Mouse (Mus musculus) frontal cortex, postnatal 14 days (tissue): ENCODE results near the gene Ube2m.

Experiments
- DNase-seq, 2 experiments: peaks; one replicate each; pipeline ENCODE4 v3.0.0; 2022; ENCODE audit warnings: low spot score in 2 of 2

The Ube2m gene

GRCm38 (mm10) chr7:13003380-13003779 is 34.7 kb downstream of the Ube2m start:
- DNase-seq: no peak

GRCm38 (mm10) chr7:13001584-13001983 is 36.5 kb downstream of the Ube2m start:
- no peak for DNase-seq

- no peak for DNase-seq
Measured at GRCm38 (mm10) chr7:12998851-12999250, 39.2 kb downstream of the Ube2m start, which contains the start of gene Trim28. Trim28 (plus strand) TSS chr7:12999114.

- no peak for DNase-seq
Measured at GRCm38 (mm10) chr7:12998053-12998452, 40.0 kb downstream of the Ube2m start, which contains the start of gene Slc27a5. Slc27a5 (minus strand) TSS chr7:12998192.

GRCm38 (mm10) chr7:12997230-12997629 is 40.8 kb downstream of the Ube2m start:
- no peak for DNase-seq

GRCm38 (mm10) chr7:12995862-12996261 is 42.2 kb downstream of the Ube2m start:
- DNase-seq: no peak

GRCm38 (mm10) chr7:12993148-12993547 is 44.9 kb downstream of the Ube2m start:
- no peak for DNase-seq

GRCm38 (mm10) chr7:12992222-12992621 is 45.9 kb downstream of the Ube2m start:
- no peak for DNase-seq

- no peak for DNase-seq
Measured at GRCm38 (mm10) chr7:12987409-12988189, 50.5 kb downstream of the Ube2m start.

- no peak for DNase-seq
Measured at GRCm38 (mm10) chr7:12986906-12987305, 51.2 kb downstream of the Ube2m start.

- DNase-seq: no peak
Measured at GRCm38 (mm10) chr7:12985724-12986123, 52.4 kb downstream of the Ube2m start.
